Mouse (Mus musculus) 416B (cell line): ENCODE measurements around the gene Fbxo27.

Source experiments
- DNase-seq: peaks from one replicate; pipeline ENCODE4 v3.0.0; 2011; ENCODE audit warnings: low read depth

Gene Fbxo27

GRCm38 (mm10) chr7:28702601-28703143 is 10.0 kb downstream of the Fbxo27 start:
- peak; percentile 17 for DNase-seq

DNA sequence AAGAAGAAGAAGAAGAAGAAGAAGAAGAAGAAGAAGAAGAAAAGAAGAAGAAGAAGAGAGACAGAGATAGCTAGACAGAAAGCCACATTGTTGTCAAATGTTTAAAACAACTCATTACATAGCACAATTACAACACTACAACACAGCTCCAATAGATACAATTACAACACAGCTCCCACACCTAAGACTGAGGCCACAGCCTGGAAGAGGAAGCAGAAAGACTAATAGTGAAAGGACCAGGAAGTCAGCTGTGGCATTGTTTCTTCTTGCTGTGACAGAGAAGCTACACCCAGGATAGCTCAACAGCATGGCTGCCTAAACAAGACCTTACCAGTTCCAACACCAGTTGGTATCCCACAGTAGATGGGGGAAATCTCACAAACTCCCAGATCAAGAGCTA is 16.8 kb downstream of the Fbxo27 start:
- DNase-seq, result peak; percentile 47

DNA sequence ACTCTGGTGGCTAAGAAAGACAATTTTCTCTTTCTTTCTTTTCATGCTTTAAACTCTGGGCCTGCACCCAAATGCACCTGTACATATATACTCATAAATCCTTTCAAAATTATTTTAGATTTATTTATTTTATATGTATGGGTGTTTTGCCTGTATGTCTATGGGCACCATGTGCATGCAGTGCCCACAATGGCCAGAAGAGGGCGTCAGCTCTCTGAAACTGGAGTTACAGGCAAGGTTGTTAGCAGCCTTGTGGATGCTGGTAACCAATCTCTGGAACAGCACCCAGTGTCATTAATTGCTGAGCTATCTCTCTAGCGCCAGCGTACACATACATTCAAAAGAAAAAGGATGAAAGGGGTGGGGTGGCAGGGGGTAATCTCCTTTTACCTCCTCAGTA is 18.3 kb downstream of the Fbxo27 start:
- DNase-seq, result no peak

DNA sequence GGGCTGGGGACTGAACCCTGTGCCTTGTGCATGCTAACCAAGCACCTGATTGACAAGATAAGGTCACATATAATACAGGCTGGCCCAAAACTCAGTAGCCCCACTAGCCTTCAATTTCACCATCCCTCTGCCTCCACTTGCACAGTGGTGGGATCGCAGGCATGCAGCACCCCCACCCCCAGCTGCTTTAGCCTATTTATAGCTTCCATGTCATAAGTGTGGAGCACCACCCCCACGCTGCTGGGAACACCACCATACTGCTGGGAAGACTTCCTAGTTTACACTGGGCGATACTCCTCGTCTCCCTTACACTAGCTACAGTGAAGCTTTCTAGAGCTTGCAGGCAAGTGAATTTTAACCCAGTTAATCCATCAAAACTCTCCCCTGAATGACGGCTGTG is 22.0 kb downstream of the Fbxo27 start:
- no peak for DNase-seq

DNA sequence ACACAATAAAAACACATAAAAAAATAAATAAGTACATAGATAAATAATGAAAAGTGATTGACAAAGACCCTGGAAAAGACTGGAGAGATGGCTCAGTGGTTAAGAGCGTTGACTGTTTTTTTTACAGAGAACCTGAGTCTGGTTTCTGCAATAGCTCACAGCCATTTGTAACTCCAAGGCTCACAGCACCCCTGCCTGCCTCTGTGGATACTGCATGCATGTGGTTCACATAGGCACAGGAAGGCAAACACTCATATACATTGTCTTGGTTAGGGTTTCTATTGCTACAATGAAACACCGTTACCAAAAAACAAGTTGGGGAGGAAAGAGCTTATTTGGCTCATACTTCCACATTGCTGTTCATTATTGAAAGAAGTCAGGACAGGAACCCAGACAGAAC is 22.9 kb downstream of the Fbxo27 start:
- DNase-seq, result no peak

- DNase-seq, result no peak
Measured at GRCm38 (mm10) chr7:28716590-28717281, 24.1 kb downstream of the Fbxo27 start, which contains the start of gene Fbxo17. Gene Fbxo17, plus strand, starts transcription at chr7:28716804.

- DNase-seq, result no peak
Measured at GRCm38 (mm10) chr7:28717726-28718125, 25.1 kb downstream of the Fbxo27 start.

DNA sequence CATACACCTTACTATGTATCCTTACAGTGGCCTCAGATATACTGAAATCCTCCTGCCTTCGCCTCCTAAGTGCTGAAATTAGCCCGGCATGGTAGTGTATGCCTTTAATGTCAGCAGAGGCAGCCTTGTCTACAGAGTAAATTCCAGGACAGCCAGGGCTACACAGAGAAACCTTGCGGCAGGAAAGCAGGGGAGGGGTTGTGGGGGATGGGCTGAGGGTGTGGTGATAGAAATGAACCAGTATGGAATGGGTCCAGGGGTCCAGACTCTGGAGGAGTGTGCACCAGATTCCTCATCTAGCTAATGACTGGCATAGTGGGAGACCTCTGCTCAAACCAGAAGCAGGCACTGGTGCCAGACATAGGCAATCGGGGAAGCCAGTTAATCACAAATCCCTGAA is 26.5 kb downstream of the Fbxo27 start:
- DNase-seq, result no peak

GRCm38 (mm10) chr7:28719650-28720049 is 27.0 kb downstream of the Fbxo27 start:
- no peak for DNase-seq

DNA sequence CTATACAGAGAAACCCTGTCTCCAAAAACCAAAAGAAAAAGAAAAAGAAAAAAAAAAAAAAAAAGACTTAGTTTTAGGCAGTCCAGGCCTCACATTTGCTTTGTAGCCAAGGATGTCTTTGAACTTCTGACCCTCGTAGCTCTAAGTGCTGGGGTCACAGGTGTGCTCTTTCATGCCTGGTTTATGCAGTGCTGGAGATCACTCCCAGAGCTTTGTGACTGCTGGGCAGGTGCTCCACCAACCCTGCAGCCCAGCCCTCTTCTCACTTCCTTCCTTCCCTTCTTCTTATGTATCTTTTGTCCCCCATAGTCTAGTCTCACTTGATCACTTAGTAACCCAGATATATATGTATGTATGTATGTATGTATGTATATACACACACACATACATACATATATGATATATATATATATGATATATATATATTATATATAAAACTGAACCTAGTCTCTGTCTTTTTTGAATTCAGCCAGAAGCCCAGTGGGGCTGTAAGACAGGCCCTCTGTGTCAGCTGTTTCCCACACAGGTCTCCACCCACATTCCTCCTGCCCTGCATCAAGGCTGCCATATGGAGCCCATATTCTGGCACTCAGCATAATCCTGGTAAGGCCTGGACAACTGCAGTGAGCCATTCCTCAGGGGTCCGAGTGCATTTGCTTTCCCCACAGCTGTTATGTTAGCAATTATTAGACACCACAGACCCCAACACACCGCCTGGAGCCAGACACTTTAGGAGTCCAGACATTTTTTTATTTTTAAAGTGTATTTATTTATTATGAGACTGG is 28.3 kb downstream of the Fbxo27 start:
- DNase-seq, result no peak

- peak; percentile 65 for DNase-seq
Measured at GRCm38 (mm10) chr7:28722079-28722478, 29.4 kb downstream of the Fbxo27 start.

DNA sequence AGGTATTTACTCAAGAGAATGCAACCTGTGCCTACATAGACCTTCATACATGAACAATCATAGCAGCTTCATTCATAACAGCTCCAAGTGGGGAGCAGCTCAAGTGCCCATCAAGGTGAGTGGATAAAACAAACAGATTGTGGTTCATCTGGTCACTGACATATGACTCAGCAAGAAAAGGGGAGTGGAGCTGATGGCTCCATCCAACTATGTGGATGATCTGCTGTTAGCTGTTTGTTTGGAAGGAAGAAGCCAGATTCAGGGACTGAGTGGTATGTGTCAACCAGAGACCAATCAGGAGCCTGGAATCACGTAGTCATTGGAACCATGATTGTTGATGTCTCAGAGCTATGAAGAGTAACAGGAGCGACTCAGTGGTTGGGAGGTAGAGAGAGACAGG is 32.0 kb downstream of the Fbxo27 start:
- peak; percentile 22 for DNase-seq

- peak; percentile 87 for DNase-seq
Measured at GRCm38 (mm10) chr7:28726600-28726999, 34.0 kb downstream of the Fbxo27 start.

DNA sequence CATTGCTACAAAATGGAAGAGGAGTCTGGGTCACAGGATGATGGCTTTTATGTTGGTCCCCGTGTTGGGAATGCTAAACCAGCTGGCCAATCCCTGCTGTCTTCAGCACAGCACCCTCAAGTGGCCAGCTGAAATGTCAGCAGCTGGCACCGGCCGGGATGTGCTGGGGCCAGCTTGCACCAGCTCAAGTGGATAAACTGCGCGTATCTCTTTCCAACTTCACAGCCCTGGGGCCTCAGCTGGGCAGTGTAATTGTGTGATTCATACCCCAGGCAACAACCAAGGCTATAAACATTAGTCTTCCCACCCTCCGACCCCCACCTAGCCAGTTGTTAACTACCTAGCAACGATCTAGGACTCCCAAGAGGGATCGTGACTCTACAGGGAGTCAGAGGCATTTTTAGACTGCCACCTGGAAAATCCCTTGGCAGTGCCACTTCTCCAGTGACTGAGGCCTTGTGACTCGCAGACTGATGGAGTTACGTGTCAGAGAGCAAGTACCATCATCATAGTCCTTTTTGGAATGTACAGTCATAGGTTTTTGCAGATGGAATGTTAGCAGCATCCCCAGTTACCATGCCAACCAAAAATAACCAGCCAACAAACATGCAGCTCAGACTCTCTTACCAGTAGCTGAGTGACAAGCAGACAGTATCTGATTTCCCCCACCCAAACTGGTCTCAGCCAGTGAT is 35.1 kb downstream of the Fbxo27 start:
- DNase-seq, result peak; percentile 27

DNA sequence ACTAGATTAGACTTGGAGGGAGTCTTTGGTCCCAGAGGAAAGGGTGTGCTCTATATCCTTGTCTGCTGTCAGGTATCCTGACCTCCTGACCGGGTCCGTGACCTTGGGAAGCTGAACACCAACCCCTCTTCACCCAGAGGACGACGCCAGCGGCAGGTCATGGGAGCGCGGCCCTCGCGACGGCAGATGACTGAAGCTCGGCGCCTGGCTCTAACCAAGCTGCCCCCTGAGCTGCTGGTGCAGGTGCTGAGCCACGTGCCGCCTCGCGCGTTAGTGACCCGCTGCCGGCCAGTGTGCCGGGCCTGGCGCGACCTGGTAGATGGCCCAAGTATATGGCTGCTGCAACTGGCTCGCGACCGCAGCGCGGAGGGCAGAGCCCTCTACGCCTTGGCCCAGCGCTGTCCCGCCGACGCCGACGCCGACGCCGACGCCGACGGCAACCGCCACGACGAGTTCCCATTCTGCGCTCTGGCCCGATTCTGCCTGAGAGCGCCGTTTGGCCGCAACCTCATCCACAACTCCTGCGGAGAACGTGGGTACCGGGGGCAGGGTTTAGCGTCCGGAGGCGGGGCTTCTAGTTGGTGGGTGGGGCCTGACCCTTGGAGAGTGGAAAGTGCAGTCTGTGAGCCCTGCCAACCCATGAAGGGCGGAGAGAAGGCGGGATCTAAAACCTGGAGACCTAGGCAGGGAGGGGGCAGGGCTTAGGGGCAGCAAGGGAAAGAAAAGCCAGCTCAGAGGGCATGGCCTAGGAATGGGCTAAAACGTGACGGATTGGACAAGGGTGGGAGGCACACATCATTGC is 39.9 kb downstream of the Fbxo27 start:
- no peak for DNase-seq

GRCm38 (mm10) chr7:28733211-28733610 is 40.6 kb downstream of the Fbxo27 start:
- no peak for DNase-seq

GRCm38 (mm10) chr7:28735701-28736100 is 43.1 kb downstream of the Fbxo27 start:
- no peak for DNase-seq

DNA sequence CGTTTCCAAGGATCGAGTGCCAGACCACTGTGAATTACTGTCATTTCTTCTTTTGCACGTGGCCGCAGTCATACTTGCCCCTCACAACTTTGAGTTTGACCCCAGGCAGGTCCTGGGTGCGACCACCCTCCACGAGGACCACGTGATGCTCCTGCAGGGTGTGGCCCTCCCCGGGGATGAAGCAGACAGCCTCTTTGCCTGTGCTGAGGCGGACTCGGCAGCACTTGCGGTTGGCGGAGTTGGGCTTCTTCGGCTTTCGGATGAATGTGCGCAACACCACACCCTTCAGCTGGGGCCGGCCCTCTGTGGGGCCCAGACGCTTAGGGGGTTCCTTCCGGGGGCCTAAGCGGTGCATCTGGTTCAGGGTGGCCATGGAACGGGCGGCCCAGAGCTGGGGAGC is 47.2 kb downstream of the Fbxo27 start:
- DNase-seq, result no peak

GRCm38 (mm10) chr7:28740949-28741348 is 48.3 kb downstream of the Fbxo27 start:
- peak; percentile 42 for DNase-seq

- DNase-seq, result no peak
Measured at GRCm38 (mm10) chr7:28741368-28741708, 48.7 kb downstream of the Fbxo27 start.

GRCm38 (mm10) chr7:28741709-28742438 is 49.2 kb downstream of the Fbxo27 start, which contains the start of the genes Mrps12 and Sars2:
Gene Mrps12, minus strand, starts transcription at chr7:28741820.
Gene Sars2, plus strand, starts transcription at chr7:28741992.
- DNase-seq, result peak; percentile 99
